In genomic region chr6:71341179-71341578, GRCm38 (mm10) we compare ENCODE assay signal across 13 mouse cellular contexts. TPM values are rescaled to one million over a fixed set of nuclear protein-coding genes. Genes with fewer than 3 reads are reported as not detected.
"Had no signal": no experiment of that assay in that cellular context is flagged by ENCODE, and none has a peak within 500 bp of the region (broad histone marks: within the 10 kb centered on the region; RNA-seq: fewer than 3 reads in every experiment).

No protein-coding gene starts in this region.

- DNase-seq: kidney, adult 11 months; kidney, adult 9 months; kidney, postnatal 36 days; lung, adult 2 months; lung, postnatal 36 days; right cerebral cortex, adult 18-20 months; right cerebral cortex, postnatal 25 days had no signal

RNA-seq across cellular contexts. Expression of gene Cd8b1, which starts 18.6 kb away (rescaled TPM):
- total RNA-seq: layer of hippocampus, adult 2 months; layer of hippocampus, postnatal 10 days; left cerebral cortex, adult 18-20 months; left cerebral cortex, postnatal 14 days; megakaryocyte progenitor cell, adult 5-6 weeks; midbrain, postnatal 0 days had no signal

RNA-seq across cellular contexts. Expression of gene Smyd1, which starts 19.1 kb away (rescaled TPM):
- total RNA-seq: megakaryocyte progenitor cell, adult 5-6 weeks had no signal

RNA-seq across cellular contexts. Expression of gene Cd8a, which starts 32.0 kb away (rescaled TPM):
- total RNA-seq: layer of hippocampus, adult 2 months; layer of hippocampus, postnatal 10 days; left cerebral cortex, adult 18-20 months; left cerebral cortex, postnatal 14 days; megakaryocyte progenitor cell, adult 5-6 weeks; midbrain, postnatal 0 days had no signal
